Mouse (Mus musculus): Measurements from ENCODE around the gene Rgma. TPM values are rescaled to one million over a fixed set of nuclear protein-coding genes. Genes with fewer than 3 reads are reported as not detected.

Gene Rgma
- 12.8 and 14.5 TPM in 2 replicates for polyA plus RNA-seq (2012; ENCODE audit: insufficient read depth, insufficient read length, missing spikeins)

DNA sequence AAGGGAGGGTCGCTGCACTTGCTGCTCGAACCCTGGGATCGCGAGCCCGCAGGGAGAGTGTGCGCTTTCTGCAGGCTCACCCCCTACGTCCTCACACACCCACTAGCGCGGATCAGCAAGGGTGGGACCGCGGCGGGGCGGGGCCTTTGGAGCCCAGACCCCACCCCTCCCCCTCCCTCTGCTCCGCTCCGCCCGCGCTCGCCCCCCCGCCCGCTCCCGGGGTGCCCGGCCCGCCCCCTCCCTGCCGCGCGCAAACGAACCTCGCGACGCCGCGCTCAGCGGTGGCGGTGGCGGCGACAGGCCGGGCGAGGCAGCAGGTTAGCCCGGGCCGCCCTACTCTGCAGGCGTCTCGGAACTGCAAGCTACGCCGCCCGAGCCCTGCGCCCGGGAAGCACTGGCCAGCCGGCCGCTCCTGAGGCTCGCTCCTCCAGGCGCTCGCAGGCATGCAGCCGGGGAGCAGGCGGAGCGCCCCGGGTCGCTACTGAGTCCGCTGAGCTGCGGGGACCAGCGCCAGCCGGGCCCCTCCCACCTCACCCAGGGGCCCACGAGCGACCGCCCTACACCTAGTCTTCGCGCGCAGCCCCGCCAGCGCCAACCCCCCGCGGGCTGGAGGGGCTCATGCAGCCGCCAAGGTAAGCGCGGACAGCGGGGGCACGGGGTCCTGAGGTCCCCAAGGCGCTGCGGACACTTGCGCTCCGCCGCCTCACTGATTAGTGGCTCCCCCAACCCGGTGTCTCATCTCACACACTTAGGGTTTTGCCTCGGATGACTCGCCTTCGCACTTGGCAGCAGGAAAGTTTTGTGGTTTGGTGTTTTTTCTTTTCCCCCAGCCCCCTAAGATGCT lies at the start of gene Rgma:
Gene Rgma, plus strand, starts transcription at position 253 of the 844 bp plus-strand sequence.
- Histone ChIP-seq H3K27ac (replicated peaks; ENCODE audit: low read depth, low read length) (no peak within 1 kb of the TSS), H3K4me1 (ENCODE audit: control insufficient read depth, insufficient read depth, insufficient read length, low read length) (peaks cover 13% of the 10 kb centered on the region)

DNA sequence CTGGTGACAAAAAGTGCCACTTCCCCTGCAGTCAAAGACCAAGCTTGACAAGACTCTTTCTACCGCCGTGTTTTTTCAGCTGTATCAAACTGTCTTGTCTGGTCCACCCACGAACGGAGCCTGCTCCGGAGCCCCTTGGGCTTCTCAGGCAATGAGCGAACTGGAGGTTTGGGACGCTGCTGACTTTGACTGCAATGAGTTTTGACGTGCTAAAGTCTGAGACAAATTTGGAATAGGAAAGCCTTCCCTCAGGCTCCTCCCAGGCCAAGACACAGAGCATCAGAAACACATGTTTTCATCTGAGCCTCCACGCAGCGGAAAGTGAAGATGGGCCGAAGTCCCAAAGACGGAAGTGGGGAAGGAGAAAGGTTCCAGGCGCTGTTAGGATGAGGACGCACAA lies 49.1 kb upstream of the Rgma start:
- H3K27ac ChIP-seq (replicated peaks; ENCODE audit: low read depth, low read length), result peak overlapping the region; percentile 30; the same call in 1 of the 2 replicates

More for the DNA sequence above, at the start of gene Rgma:
- peak within 1 kb of the TSS; percentile 64 for H3K4me3 ChIP-seq (ENCODE audit: insufficient read depth, low read depth, low read length)

DNA sequence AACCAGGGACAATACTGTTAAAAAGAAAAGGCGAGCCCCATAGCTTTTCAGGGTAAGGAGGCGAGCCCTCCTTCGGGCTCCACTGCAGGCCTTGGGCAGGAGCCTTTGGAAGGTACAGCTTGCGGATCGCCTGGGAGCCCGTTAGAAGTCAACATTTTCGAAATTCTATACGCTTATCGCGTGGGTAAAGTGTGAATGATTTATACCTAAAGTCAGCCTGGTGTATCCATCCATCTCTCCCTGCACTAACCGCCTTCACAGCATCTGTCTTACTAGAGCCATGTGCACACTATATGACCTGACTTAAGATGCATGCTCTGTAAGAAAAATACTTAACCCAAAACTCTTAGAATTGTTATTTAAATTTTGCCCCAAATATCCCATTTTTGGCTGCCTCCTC lies 48.6 kb upstream of the Rgma start:
- H3K4me3 ChIP-seq (ENCODE audit: insufficient read depth, low read depth, low read length), result no peak overlapping the region
- H3K4me1 ChIP-seq (ENCODE audit: control insufficient read depth, insufficient read depth, insufficient read length, low read length), result no peaks in the 10 kb centered on the region; the same call in none of the 2 replicates
- peak overlapping the region; percentile 30; the same call in 1 of the 2 replicates for H3K27ac ChIP-seq (replicated peaks; ENCODE audit: low read depth, low read length)

More for the DNA sequence above, 49.1 kb upstream of the Rgma start:
- Histone ChIP-seq H3K4me1 (ENCODE audit: control insufficient read depth, insufficient read depth, insufficient read length, low read length) (no peaks in the 10 kb centered on the region; the same call in none of the 2 replicates), H3K4me3 (ENCODE audit: insufficient read depth, low read depth, low read length) (no peak overlapping the region)

DNA sequence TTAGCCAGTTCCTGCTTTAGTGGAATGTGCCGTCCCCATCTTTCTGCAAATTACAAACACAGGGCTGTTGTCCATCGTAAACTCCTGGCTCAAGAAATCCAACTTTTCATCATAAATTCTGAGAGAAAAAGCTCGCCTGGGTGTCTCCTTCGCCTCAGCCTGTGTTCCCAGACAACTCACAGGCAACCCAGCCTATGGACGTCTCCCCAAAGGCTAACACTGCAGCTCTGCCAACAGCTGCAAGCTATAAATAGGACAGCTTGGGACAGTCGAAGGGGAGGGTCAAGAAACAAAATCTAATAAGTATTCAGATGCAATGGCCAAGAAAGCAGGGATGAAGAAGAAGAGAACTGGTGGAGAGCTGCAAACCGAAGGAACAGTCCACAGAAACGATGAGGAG lies 48.1 kb upstream of the Rgma start:
- Histone ChIP-seq H3K27ac (replicated peaks; ENCODE audit: low read depth, low read length) (no peak overlapping the region), H3K4me1 (ENCODE audit: control insufficient read depth, insufficient read depth, insufficient read length, low read length) (no peaks in the 10 kb centered on the region; the same call in none of the 2 replicates), H3K4me3 (ENCODE audit: insufficient read depth, low read depth, low read length) (no peak overlapping the region)

DNA sequence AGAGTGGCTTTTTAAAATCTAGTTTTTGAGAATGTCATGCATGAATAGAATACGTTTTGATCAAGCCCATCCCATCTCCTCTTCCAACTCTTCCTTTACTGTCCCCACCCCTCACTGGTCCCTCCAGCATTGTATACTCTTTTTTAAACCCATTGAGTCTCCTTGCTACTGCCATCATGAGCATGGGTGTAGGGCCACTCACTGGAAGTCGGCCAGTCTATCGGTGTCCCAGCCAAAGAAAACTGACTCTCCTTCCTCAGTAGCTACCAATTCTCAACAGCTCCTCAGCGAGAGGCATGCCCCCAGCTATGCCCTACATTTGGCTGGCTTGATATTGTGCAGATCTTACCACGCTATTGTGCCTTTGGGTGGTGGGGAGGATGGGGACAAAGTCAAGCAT lies 47.7 kb upstream of the Rgma start:
- Histone ChIP-seq H3K4me3 (ENCODE audit: insufficient read depth, low read depth, low read length) (no peak overlapping the region), H3K4me1 (ENCODE audit: control insufficient read depth, insufficient read depth, insufficient read length, low read length) (no peaks in the 10 kb centered on the region; the same call in none of the 2 replicates), H3K27ac (replicated peaks; ENCODE audit: low read depth, low read length) (no peak overlapping the region)

DNA sequence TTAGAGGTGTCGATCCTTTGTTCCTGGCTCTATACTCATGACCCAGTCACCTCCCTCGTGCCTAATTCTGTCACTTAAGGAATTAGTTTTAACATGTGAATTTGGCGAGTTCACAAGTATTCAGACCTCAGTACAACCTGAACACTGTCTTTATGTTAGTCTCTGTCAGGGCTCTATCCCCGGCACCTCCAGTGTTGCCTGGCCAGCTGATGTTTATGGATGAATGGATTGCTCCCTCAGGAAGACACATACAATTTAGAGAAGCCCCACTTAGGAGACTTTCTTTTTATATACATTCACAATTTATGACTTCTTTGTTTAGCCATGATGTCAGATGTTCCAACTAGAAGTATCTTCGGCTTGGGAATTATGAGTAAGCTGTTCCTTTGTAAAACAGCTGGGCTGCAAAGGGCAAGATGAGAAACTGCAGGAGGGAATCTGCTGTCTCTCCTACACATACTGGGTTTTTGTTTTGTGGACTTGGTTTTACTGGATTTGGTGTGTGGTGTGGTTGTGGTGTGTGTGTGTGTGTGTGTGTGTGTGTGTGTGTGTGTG lies 46.6 kb upstream of the Rgma start:
- Histone ChIP-seq H3K27ac (replicated peaks; ENCODE audit: low read depth, low read length) (no peak overlapping the region), H3K4me1 (ENCODE audit: control insufficient read depth, insufficient read depth, insufficient read length, low read length) (no peaks in the 10 kb centered on the region; the same call in none of the 2 replicates), H3K4me3 (ENCODE audit: insufficient read depth, low read depth, low read length) (no peak overlapping the region)

DNA sequence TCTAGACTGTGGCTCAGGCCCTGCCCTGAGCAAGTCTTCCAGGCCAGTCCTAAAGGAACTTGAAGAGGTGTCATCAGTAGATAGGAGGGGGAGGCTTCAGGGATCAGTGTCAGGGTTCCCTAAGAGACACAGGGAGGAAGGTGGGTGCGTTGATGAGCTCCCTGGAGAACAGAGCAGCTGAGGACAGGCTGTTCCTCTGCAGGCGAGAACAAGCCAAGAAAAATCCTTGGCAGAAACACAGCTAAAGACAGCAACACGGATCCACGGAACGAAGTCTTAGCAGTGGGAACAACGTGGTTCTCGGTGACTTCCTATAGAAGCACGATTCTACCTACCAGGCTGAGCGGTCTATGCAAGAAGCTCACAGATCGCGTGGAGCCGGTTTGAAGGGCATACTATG lies 44.6 kb upstream of the Rgma start:
- H3K4me1 ChIP-seq (ENCODE audit: control insufficient read depth, insufficient read depth, insufficient read length, low read length), result no peaks in the 10 kb centered on the region; the same call in none of the 2 replicates
- no peak overlapping the region for H3K27ac ChIP-seq (replicated peaks; ENCODE audit: low read depth, low read length)
- H3K4me3 ChIP-seq (ENCODE audit: insufficient read depth, low read depth, low read length), result no peak overlapping the region

DNA sequence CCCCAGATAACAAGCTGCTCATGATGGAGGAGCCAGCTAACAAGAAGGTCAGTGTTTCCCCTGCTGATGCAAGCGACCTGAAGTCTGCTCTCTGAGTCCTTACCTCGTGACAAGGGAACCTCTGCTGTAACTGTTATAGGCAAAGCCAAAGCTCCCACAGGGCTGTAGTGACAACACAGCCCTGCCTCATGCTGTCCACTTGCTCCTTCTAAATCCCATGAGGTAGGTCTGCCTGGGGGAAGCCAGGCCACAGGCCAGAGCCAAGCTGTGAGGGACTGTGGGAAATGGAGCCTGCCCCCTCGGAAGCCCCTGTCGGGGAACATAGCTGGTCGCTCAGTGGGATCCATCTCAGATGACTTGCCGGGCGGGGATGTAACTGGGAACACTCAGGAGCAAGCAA lies 43.7 kb upstream of the Rgma start:
- Histone ChIP-seq H3K27ac (replicated peaks; ENCODE audit: low read depth, low read length) (no peak overlapping the region), H3K4me1 (ENCODE audit: control insufficient read depth, insufficient read depth, insufficient read length, low read length) (no peaks in the 10 kb centered on the region; the same call in 1 of the 2 replicates), H3K4me3 (ENCODE audit: insufficient read depth, low read depth, low read length) (no peak overlapping the region)

DNA sequence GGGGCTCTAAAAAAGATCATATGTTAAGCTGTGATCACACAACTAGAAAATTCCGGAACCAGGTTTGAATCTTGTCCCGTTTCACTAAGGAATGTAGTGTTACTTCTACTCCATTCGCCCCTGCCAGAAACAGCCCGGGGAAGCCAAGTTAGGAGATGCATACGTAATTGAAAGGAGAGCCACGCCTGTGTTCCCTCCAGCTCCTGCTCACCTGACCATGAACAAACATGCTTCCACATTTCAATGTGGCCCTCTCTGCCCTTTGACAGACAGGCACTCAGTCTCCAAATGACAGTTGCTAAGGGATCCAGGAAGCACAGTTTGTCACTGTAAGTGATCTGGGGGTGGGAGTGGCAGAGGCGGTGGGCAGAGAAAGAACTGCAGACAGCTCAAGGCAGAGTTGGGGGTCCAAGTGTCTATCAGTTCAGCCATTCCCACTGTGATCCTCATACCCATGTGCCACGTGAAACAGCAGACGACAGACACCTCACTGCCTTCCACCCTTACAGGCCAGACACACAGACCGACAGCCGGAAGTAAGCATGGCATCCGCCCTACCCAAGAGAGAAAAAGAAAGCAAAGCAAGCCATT lies 41.8 kb upstream of the Rgma start:
- H3K4me3 ChIP-seq (ENCODE audit: insufficient read depth, low read depth, low read length), result no peak overlapping the region
- H3K27ac ChIP-seq (replicated peaks; ENCODE audit: low read depth, low read length), result no peak overlapping the region
- no peaks in the 10 kb centered on the region for H3K4me1 ChIP-seq (ENCODE audit: control insufficient read depth, insufficient read depth, insufficient read length, low read length)

DNA sequence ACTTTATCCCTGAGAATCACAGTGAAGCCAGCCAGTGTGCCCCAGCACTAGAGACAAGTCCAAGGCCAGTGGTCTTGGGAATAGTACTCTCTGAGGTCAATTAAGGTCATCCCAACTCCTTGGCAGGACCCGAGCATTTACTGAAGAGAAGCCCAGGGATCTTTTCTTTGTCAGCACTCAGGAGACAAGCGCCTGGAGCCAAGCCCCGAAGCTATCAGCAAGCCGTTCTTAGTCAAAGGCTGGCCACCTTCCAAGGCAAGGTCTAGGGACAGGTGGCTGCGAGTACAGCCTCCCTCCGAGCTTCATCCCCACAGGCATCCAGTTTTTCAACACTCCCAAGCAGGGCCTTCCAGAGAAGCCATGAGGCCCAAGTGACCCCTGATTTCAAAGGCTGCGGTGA lies 40.4 kb upstream of the Rgma start:
- Histone ChIP-seq H3K4me1 (ENCODE audit: control insufficient read depth, insufficient read depth, insufficient read length, low read length) (no peaks in the 10 kb centered on the region), H3K27ac (replicated peaks; ENCODE audit: low read depth, low read length) (no peak overlapping the region), H3K4me3 (ENCODE audit: insufficient read depth, low read depth, low read length) (no peak overlapping the region)

DNA sequence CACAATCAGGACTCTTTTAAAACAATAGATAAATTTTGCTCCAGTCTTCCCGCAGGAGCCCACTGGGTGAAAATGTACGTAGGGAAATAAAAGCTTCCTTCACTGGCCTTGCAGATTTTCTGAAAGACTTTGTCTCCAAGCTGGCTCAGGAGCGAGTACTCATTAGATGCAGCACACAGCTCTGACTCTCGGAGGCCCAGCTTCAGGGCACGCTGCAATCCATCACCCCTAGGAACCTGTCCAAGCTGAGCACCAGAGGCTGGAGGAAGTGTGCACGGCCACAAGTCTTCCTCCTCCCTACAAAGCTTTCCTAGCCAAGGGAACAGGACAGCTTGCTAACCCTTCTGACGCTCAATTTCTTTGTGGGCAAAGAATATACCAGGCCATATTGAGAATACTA lies 38.9 kb upstream of the Rgma start:
- H3K27ac ChIP-seq (replicated peaks; ENCODE audit: low read depth, low read length), result no peak overlapping the region

DNA sequence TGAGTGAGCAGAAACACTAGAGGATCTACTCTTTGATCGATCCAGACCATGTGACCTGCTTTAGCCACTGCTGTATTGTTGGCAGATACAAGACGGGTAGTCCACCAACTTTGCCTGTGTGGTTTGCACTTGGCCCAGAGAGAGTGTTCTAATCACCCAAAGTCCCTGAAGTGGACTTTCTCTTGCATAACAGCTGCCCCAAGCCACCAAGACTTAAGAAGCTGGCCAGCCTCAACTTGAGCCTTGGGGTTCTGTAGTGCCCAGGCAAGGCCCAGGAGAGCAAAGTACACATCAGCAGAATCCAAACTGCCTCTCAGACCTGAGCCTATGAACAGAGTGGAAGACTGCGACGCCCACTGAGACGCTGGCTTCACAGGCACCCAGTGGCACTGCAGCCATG lies 37.0 kb upstream of the Rgma start:
- H3K4me3 ChIP-seq (ENCODE audit: insufficient read depth, low read depth, low read length), result no peak overlapping the region
- no peak overlapping the region for H3K27ac ChIP-seq (replicated peaks; ENCODE audit: low read depth, low read length)
- no peaks in the 10 kb centered on the region for H3K4me1 ChIP-seq (ENCODE audit: control insufficient read depth, insufficient read depth, insufficient read length, low read length)

More for the DNA sequence above, 38.9 kb upstream of the Rgma start:
- Histone ChIP-seq H3K4me3 (ENCODE audit: insufficient read depth, low read depth, low read length) (no peak overlapping the region), H3K4me1 (ENCODE audit: control insufficient read depth, insufficient read depth, insufficient read length, low read length) (no peaks in the 10 kb centered on the region)

DNA sequence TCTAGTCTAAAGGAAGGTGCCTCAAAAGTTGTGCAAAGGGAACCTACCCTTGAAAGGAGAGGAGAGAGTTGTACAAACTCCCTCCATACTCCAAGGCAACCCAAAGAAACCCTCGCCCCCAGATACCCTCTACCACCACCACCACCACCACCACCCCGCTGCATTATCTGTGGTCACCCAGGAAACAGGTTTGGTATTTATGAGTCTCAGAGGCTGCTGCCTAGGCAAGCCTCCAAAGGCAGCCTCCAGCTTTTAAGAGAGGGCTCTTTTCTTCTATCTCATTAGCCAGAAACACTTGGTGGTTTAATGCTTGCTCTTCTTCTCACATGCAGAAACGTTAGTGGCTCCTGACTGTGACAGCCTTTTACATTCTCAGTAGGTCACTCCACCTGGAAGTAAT lies 31.5 kb upstream of the Rgma start:
- Histone ChIP-seq H3K4me1 (ENCODE audit: control insufficient read depth, insufficient read depth, insufficient read length, low read length) (no peaks in the 10 kb centered on the region), H3K27ac (replicated peaks; ENCODE audit: low read depth, low read length) (no peak overlapping the region)

DNA sequence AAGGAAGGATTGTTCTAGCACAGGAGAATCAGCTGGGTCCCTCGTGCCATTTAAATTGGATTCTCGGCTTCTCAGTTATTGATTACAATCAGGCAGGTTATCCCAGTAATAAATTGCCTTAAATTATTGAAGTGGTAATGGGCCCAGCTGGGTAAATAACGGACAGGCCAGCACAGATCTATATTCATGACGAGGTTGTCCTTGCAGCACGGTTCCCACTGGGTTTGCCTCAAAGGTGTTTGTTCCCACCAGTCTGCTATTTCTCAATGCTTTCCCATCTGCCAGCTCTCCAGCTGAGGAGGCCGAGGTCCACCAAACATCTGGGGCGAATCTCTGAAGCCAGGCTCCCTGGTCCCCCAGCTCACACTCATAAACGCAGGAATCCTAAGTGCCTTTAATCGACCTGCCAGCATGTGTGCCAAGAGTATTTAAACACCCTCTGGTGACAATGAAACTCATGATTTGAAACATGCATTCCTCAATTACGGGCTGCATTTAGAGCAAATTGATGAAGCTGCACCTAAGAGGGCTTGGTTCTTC lies 26.7 kb upstream of the Rgma start:
- H3K27ac ChIP-seq (replicated peaks; ENCODE audit: low read depth, low read length), result no peak overlapping the region
- H3K4me1 ChIP-seq (ENCODE audit: control insufficient read depth, insufficient read depth, insufficient read length, low read length), result no peaks in the 10 kb centered on the region

More for the DNA sequence above, 31.5 kb upstream of the Rgma start:
- H3K4me3 ChIP-seq (ENCODE audit: insufficient read depth, low read depth, low read length), result no peak overlapping the region

DNA sequence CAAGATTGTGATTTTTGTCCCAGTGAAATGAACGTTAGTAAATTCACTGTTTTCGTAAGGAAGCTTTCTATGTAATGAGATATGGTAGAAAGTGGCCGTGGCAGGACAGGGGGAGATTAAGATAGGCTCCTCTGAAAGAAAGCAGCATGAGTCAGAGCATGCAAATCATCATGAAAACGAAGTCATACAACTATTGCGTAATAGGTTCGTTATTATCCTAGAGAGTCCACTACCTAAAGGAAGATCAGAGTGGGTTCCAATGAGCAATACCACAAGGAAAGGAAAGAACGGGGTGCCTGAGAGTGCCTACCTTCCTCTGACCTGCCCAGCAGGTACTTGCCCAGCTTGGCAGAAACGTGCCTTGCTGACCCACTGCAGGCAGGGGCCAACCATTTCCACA lies 26.2 kb upstream of the Rgma start:
- no peaks in the 10 kb centered on the region for H3K4me1 ChIP-seq (ENCODE audit: control insufficient read depth, insufficient read depth, insufficient read length, low read length)
- H3K4me3 ChIP-seq (ENCODE audit: insufficient read depth, low read depth, low read length), result no peak overlapping the region
- no peak overlapping the region for H3K27ac ChIP-seq (replicated peaks; ENCODE audit: low read depth, low read length)

More for the DNA sequence above, 26.7 kb upstream of the Rgma start:
- H3K4me3 ChIP-seq (ENCODE audit: insufficient read depth, low read depth, low read length), result no peak overlapping the region

All from brown adipose tissue, adult 24 weeks (tissue).